Mouse (Mus musculus) left cerebral cortex, postnatal 10 days (tissue): ENCODE results near the gene Emp3. TPM values are rescaled to one million over a fixed set of nuclear protein-coding genes. Genes with fewer than 3 reads are reported as not detected.
A peak's percentile ranks its signal among the peaks of the same experiment; 100 is the strongest.
"Not testable (repeated sequence)": the region's sequence is repeated elsewhere in the genome, so short reads cannot be mapped to it uniquely, and the experiment has no call there.

ENCODE experiments used
- DNase-seq, 2 experiments: peaks; one replicate each; pipeline ENCODE4 v3.0.0; 2021 to 2022; ENCODE audit warnings: low spot score in 2 of 2, mixed read lengths in 1 of 2; ENCODE audit errors: extremely low spot score in 1 of 2
- intact Hi-C: fragments of 180-260 bp; cut with DNase I; formaldehyde crosslinking; loops from one replicate; pipeline ENCODE4 v1.15.1; 2025
- total RNA-seq, 2 experiments: library from RNA; stranded (reverse); gene quantifications; 2 replicates each; pipeline ENCODE4 v1.2.3; 2021

Emp3 gene
- total RNA-seq, result 1 to 10 TPM; 4.6 to 6.7 TPM

DNA sequence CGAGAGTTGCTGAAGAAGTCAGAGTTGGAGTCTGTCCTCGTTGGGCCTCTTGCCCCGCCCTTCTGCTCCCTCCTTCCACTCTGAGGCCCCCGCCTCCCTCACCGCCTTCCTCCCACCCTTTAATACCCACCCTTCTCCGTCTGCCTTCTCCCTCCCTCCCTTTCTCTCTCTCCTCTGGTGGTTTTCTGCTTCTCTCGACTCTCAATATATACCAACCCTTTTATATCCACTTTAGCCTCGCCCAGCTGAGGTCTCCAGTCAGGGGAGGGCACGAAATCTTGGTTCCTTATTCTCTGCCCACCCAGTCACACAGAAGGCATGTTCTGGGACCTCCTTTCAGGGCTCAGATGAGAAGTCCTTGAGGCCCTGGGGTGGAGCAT, at the start of gene Emp3:
Gene Emp3, minus strand, starts transcription at position 163 of the 380 bp plus-strand sequence.
- intact Hi-C loops, result no loop called here
- DNase-seq, result peak in 1 of 2 experiments; percentile 76

DNA sequence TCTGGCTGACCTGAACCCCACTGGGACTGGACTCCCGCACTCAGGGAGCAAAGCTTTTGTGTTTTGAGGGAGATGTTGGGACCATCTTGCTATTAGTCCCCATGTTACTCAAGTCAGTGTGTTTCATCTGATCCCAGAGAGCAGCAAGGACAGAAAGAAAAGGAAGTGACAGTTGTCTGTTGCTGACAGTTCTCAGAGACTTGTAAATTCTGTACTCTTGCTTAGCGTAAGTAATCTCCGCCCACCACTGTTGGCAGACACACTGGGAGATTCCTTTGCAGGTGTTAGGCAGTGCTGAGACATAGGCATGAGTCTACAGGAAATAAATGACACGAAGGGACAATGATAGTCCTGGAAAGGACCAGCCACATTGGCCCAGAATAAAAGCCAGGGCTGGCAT, 35.4 kb upstream of the Emp3 start:
- no peak for DNase-seq
- intact Hi-C loops, result no loop called here

DNA sequence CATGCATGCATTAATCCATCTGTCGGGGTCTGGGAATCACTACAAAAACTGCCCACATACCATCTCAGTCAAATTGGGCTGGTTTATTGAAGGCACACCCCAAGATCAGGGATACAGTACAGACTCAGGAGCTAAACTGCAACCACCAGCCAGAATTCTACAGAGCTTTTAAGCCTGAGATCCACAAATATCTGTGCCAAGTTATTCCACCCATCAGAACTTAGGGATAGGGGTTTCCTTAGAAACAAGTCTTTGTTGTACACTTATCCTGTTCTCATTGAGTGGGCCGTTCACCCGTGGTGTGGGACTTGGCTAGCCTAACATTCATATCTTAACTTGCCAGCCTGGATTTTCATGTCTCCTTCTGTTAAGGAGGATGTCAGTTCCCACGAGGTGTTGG, 27.9 kb upstream of the Emp3 start:
- DNase-seq, result no peak
- intact Hi-C loops, result loop anchor here (5.0 kb wide), 1 partner anchor 58 kb away; no protein-coding TSS in a partner anchor

DNA sequence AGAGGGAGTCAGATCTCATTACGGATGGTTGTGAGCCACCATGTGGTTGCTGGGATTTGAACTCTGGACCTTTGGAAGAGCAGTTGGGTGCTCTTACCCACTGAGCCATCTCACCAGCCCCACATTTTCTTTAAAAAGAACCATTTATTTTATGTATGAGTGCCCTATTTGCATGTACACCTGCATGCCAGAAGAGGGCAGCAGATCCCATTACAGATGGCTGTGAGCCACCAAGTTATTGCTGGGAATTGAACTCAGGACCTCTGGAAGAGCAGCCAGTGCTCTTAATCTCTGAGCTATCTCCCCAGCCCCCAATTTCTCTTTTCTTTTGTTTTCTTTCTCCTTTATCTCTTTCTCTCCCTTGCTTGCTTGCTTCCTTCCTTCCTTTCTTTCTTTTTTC, 22.1 kb upstream of the Emp3 start:
- DNase-seq, result not testable (repeated sequence)
- intact Hi-C loops, result loop anchor here (5.0 kb wide), 1 partner anchor 34 kb away; no protein-coding TSS in a partner anchor

DNA sequence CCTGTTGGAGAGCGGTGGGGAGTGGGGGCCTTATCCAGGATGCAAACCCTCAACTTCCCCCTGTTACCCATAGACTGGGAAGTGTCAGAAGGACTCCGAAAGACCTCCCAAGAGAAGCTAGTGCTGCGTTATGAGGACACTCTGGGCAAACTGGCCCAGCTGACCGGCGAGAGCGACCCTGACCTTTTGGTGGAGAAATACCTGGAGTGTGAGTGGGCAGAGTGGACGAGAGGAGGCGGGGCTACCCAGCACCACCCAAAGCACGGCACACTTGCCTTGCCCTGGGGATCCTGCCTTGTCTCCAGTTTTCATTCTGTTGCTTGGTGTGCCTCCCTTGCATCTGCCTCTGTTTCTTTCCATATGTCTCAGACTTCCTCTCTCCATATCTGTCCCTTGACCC, 20.8 kb upstream of the Emp3 start:
- intact Hi-C loops, result loop anchor here (5.0 kb wide), 1 partner anchor 35 kb away; no protein-coding TSS in a partner anchor
- DNase-seq, result no peak

DNA sequence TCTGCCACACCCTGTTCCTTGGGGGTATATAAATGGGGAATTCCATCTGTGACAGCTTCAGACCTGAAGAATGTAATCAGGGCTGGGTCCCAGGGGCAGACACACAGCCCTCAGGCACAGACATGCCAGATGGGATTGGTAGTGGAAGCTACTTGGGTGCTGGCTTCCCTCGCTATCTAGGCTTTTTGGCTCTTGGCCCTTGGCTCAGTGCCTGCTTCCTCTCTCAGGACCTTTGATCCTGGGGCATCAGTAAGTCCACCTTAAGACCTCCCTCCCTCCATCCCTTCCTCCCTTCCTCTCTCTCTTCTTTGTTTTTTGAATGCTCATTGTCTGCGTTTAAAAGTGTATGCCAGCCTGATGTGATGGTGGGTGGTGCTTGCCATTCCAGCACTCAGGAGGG, 18.6 kb upstream of the Emp3 start:
- intact Hi-C loops, result loop anchor here (5.0 kb wide), 2 partner anchors 37 to 198 kb away; no protein-coding TSS in a partner anchor
- DNase-seq, result no peak

DNA sequence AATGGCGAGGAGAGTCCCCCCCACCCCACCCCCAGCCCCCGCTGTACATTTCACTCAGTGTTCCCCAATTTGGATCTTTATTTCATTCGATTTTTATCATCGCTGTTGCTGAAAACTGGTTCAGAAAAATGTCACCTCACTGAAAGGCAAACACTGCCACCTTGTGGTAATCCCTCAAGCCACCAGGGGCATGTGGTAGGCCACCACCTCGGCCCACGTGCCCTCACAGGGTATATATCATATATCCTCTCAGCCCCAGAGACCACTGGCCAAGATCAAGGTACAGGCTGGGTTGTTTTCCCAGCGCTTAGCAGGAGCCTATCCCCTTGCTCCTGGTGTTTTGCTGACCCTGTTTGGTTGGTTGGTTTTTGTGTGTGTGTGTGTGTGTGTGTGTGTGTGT, 13.9 kb upstream of the Emp3 start:
- intact Hi-C loops, result loop anchor here (2.0 to 5.0 kb wide), 2 partner anchors 62 to 193 kb away; partner anchors contain the start of gene Kdelr1
- peak in 1 of 2 experiments; percentile 74 for DNase-seq

DNA sequence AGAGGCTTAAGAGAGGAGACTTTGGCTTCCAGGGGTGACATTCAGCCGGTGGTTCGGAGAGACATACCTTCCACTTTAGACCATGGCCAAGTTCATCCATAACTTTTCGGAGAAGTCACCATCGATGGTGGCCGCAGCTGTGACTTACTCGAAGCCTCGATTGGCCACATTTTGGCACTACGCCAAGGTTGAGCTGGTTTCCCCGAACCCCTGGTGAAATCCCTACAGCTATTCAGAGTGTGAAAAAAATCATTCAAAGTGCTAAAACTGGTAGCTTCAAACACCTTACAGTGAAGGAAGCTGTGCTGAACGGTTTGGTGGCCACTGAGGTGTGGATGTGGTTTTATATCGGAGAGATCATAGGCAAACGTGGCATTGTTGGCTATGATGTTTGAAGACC, 12.6 kb upstream of the Emp3 start:
- intact Hi-C loops, result loop anchor here (2.0 kb wide), 1 partner anchor 61 kb away; the partner anchor contains the start of gene Kdelr1
- not testable (repeated sequence) for DNase-seq

DNA sequence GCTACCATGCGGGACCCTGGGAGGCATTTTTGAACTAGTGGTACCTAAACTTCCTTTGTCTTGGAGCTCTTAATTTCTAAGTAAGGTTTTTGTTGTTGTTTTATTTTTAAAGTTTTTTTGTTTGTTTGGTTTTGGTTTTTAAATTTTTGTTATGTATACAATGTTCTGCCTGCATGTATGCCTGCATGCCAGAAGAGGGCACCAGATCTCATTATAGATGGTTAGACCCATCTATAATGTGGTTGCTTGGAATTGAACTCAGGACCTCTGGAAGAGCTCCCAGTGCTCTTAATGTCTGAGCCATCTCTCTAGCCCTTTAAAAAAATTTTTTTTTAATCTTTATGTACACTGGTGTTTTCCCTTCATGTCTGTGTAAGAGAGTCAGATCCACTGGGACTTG, 8.5 kb upstream of the Emp3 start:
- intact Hi-C loops, result no loop called here
- no peak for DNase-seq

DNA sequence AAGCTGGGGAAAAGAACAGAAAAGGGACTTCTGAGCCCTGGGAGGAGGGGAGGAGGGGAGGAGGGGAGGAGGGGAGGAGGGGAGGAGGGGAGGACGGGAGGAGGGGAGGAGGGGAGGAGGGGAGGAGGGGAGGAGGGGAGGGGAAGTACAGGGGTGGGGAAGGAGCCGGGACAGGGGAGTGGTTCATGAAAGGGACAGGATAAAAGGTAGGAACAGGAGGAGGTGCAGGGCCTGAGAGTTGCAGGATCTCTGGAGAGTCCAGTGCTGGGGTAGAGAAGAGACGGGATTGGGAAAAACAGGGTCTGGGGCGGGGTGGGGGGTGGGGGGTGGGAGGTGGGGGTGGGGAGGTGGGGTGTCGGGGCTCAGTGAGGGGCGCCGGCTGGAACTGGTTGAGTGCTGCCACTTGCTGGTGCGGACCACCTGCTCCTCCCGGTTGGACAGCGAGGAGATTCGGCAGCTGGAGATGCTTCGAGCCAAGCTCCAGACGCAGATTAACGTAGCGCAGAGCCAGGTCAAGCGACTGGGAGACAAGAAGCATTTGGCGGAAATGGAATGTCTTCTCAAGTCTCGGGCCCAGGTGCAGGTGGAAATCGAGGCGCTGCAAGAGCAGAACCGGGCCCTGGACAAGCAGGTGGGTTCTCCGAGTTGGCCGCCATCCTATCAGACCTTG, 7.6 kb upstream of the Emp3 start:
- intact Hi-C loops, result no loop called here
- no peak for DNase-seq

DNA sequence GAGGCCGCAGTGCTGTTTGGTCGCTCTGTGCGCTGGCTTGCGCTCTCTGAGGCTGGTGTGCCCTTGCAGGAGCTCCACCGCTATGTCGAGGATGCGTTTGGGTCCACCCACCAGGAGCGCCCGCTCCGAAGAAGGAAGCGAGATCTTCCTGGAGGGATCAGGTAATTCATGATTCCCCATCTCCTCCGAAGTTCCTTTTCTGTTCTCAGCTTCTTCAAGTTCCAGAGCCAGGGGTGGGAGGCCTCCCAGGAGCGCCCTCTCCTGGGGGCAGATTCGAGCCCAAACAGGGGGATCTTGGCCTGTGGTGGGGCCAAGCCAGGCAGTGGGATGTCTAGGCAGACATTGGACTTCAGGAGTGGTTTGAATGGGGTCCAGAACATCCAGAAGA, 3.2 kb upstream of the Emp3 start:
- peak in 1 of 2 experiments; percentile 33 for DNase-seq
- intact Hi-C loops, result no loop called here

DNA sequence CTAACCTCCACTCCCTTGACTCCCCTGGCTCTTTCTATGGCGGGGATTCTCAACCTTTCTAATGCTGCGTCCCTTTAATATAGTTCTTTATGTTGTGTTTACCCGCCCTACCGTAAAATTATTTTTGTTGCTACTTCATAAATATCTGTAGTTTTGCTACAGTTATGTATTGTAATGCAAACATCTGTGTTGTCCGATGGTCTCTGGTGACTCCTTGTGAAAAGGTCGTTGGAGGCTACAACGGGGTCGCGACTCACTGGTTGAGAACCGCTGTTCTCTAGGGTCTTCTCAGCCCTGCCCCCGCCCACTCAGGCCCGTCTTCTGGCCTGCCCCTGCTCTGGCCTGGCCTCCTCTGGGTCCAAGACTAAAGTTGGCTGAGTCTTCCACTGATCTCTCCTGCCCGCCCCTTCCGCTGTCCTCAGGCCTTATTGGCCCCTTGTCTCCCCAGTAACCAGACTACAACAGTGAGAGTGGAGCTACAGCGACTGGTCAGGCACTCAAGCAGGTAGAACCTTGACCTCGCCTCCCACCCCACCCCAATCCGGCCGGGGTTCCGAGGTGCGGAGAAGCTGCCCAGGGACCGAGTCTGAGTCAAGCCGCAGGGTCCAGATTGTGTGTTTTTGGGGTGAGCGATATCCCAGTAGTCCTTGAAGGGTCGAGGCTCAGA, 2.7 kb upstream of the Emp3 start, which contains the start of gene Ccdc114:
Gene Ccdc114, plus strand, starts transcription at position 311 of the 667 bp plus-strand sequence.
- peak in 1 of 2 experiments; percentile 88 for DNase-seq
- intact Hi-C loops, result no loop called here

DNA sequence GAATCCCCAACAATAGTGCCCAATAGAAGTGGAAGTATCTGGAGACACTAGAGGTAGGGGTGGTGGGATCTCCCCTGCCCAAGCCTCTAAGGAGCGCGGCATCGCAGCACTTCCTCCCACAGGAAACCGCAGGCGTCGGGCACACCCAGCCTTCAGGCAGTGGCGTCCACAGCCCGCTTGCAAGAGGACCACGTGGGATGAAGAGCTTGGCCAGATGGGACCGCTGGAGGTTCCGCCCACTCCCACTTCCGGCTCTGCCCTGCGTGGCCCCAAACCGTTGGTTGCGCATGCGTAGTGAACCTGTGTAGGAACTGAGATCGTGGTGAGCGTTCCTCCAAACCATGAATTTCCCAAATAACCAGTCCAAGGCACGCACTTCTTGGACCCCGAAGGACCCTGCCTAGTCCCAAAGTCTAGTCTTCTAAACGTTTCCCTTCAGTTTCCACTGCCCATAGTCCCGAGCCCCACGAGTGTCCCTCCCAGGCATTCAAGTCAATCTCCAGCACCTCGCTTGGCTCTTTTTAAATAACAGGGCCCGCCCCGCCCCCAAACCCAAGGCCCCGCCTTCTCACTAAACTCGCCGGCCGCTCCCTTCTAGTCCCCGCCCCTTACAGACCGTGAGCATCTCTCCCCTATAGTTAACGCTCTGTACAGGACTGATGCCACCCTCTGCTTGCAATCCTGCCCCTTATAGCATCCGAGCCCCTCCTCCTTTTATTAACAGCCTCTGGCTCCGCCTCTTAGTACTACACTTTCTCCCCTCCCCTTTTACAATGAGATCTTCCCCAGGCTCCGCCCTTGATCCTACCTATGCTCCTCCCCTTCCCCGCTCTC, 1.9 kb upstream of the Emp3 start:
- intact Hi-C loops, result no loop called here

DNA sequence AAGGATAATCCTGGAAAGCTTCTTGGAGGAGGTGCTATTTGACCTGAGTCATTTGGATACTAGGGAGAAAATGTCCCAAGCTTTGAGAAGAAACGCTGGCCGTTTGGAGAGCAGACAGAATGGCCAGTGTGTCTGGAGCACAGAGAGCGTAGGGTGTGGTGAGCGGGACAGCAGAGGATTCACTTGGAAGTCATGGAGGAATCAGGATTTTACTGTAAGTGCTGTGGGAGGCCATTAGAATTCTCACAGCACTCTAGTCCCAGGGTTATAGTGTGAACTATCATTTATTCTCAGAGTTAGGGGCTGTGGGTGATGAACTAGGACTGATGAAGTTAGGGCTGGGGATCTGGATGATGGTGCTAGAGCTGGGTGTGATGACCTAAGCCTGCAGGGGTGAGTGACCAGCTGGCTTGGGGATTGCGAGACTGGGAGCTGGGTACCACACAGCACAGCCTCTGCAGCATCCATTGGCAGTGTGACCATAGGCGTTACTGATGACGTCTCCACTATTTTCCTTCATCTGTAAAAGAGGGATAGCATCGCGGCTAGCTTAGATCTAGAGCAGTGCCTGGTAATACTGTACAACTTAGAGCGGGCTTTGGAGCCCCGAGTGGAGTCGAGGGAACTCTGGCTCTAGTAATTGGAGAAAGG, 871 bp upstream of the Emp3 start:
- intact Hi-C loops, result no loop called here
- DNase-seq, result no peak

More for the DNA sequence above, 1.9 kb upstream of the Emp3 start:
- DNase-seq, result peak; percentile 92 to 98

DNA sequence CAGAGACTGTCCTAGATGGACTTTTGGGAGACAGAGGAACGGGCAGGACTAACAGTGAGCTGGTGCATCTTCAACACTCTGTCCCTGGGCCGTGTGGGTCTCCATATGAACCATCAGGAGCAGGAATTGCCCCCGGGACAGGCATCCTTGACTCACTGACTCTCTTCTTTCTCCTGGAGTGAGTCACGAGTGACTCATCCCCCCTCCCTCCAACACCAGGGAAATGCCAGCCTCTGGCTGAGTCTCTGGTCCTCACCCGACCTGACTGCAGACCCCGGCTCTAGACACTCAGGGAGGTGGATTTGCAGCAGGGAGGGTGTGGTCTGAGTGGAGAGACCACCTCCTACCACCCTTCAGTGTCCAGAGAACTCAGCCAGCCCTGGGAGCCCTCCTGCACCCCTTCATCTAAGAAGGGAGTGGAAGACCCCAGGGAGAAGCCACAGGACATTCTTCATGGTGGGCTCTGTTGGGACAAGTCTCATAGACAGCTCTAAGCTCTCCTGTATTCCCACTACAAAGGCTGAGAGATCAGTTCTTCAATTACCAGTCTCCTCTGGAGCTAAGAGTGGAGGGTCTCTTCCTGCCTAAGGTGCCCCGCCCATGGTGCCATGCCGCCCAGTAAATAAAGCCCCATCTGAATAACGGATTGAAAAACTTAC, 492 bp downstream of the Emp3 start:
- no peak for DNase-seq
- intact Hi-C loops, result no loop called here

DNA sequence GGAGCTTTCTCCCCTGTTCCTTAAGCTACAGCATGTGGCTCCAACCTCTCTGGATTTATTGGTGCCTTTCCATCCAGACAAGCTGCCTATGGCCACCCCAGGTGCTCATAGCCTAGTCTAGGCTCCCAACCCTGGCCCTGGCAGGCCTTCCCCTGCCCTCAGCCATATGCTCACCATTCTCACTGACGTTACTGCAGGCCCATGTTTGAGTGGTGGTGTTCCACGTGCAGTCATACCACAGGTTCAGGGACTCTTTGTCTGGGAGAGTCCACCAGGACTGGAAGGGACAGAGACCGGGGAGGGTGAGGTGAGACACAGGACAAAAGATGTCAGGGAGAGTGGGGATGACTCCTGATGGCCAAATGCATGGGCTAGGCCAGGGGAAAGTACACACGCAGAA, 1.4 kb downstream of the Emp3 start:
- intact Hi-C loops, result no loop called here

DNA sequence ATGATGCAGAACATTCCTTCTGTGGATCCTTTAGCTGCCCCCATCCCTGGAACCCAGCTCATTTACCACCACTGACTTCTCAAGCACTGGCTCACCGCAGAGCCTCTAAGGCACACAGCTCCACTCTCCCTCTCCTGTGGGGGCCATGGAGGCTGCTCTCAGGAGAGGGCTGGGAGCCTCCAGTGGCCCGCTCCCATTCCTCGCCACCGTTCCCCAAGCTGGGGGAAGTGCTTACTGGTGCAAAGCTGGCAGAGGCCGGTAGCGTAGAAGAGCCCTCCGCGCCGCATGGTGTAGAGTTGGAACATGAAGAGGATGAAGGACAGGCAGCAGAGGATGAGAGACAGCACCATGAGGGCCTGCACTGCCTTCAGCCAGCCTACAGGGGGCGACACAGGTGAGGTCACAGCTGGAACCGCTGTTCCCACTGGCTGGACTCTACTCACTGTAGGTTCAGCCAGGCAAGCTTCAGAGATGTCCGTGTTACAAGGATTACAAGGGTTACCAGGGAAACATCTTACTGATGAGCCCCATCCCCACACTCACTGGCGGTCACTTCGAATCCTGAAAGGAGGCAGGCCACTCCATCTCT, 2.0 kb downstream of the Emp3 start:
- intact Hi-C loops, result no loop called here

More for the DNA sequence above, 1.4 kb downstream of the Emp3 start:
- DNase-seq, result no peak

DNA sequence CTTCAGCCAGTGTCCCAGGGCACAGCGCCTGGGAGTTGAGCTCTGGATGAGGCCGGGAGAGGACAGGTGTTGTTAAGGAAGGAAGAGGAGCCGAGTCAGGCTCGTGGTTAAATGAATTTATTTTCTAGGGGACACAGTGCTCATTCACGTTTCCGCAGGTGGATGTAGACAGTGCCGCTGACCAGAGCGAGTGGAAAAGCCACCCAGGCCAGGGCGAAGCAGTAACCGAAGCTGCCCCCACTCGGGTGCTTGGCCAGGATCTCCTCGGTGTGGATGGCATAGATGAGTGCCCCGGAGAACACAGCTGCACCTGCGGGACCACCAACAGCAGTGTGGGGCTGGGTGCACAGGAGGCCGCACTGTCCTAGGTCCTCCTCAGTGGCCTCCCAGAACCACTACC, 3.3 kb downstream of the Emp3 start:
- no peak for DNase-seq
- intact Hi-C loops, result no loop called here

More for the DNA sequence above, 2.0 kb downstream of the Emp3 start:
- no peak for DNase-seq
